In genomic region chr11:87866891-87867290, GRCm38 (mm10) we compare ENCODE assay signal across 27 mouse cellular contexts. TPM values are rescaled to one million over a fixed set of nuclear protein-coding genes. Genes with fewer than 3 reads are reported as not detected.
A peak's percentile ranks its signal among the peaks of the same experiment; 100 is the strongest.
DNase-seq lines count a peak whose midpoint lies in the region; ATAC-seq and TF ChIP-seq lines count a peak whose summit lies in the region.
"Not testable (repeated sequence)": the region's sequence is repeated elsewhere in the genome, so short reads cannot be mapped to it uniquely, and the experiment has no call there.
"Had no signal": no experiment of that assay in that cellular context is flagged by ENCODE, and none has a peak within 500 bp of the region (broad histone marks: within the 10 kb centered on the region; RNA-seq: fewer than 3 reads in every experiment).

No protein-coding gene starts in this region.

- not testable (repeated sequence) for H3K4me3 ChIP-seq in forebrain, embryonic 11.5 days (ENCODE audit: low read depth, low read length); kidney, postnatal 0 days (replicated peaks; ENCODE audit: low read depth, low read length); midbrain, postnatal 0 days (ENCODE audit: low read depth, low read length)

- DNase-seq in CD4-positive, CD25-positive, alpha-beta regulatory T cell, adult 2 months (ENCODE audit: low read depth, low spot score): peak; percentile 49
- peak; percentile 32 for DNase-seq in adrenal gland, postnatal 25 days
- peak; percentile 26 for DNase-seq in forebrain, embryonic 11.5 days (ENCODE audit: low spot score)
- not testable (repeated sequence) for DNase-seq in kidney, postnatal 0 days (ENCODE audit: low spot score); midbrain, postnatal 0 days (ENCODE audit: low spot score)
- DNase-seq in left cerebral cortex, postnatal 4 days: peak; percentile 36
- peak; percentile 37 for DNase-seq in thymus, postnatal 14 days

- 92% methylated on average over 1 of the region's 2 CpGs for WGBS in forebrain, embryonic 11.5 days
- 88% methylated on average over 1 of the region's 2 CpGs for WGBS in kidney, postnatal 0 days
- 94% methylated on average over 1 of the region's 2 CpGs for WGBS in midbrain, postnatal 0 days

- not testable (repeated sequence) for ATAC-seq in forebrain, embryonic 11.5 days (replicated peaks; ENCODE audit: low FRiP score); kidney, postnatal 0 days (replicated peaks; ENCODE audit: low FRiP score, low read depth); midbrain, postnatal 0 days (ENCODE audit: low FRiP score)

- intact Hi-C loops in left cerebral cortex, postnatal 4 days (cut with DNase I): not testable (repeated sequence)

- not testable (repeated sequence) for H3K27me3 ChIP-seq in forebrain, embryonic 11.5 days (ENCODE audit: control insufficient read depth, insufficient read depth, low read length); kidney, postnatal 0 days (ENCODE audit: insufficient read depth, low read length); midbrain, postnatal 0 days (ENCODE audit: insufficient read depth, low read length)

- not testable (repeated sequence) for H3K36me3 ChIP-seq in forebrain, embryonic 11.5 days (ENCODE audit: control insufficient read depth, insufficient read depth, low read length); kidney, postnatal 0 days (ENCODE audit: insufficient read depth, low read length); midbrain, postnatal 0 days (ENCODE audit: insufficient read depth, low read length)

- not testable (repeated sequence) for H3K4me1 ChIP-seq in forebrain, embryonic 11.5 days (replicated peaks; ENCODE audit: control insufficient read depth, insufficient read depth, low read length); kidney, postnatal 0 days (replicated peaks; ENCODE audit: insufficient read depth, low read length); midbrain, postnatal 0 days (ENCODE audit: insufficient read depth, low read length)

- not testable (repeated sequence) for H3K9ac ChIP-seq in forebrain, embryonic 11.5 days (ENCODE audit: low read length); kidney, postnatal 0 days (ENCODE audit: low read depth, low read length); midbrain, postnatal 0 days (replicated peaks; ENCODE audit: low read length, poor library complexity, severe bottlenecking)

- peak; percentile 38; the same call in 1 of the 2 replicates for TF ChIP-seq CTCF in kidney, postnatal 0 days (IDR thresholded peaks at IDR 0.05; ENCODE audit: low read depth)
- peak; percentile 16; the same call in 1 of the 2 replicates for TF ChIP-seq CTCF in midbrain, postnatal 0 days (IDR thresholded peaks at IDR 0.05)

- not testable (repeated sequence) for H3K4me2 ChIP-seq in forebrain, embryonic 11.5 days (ENCODE audit: low read depth, low read length, severe bottlenecking); kidney, postnatal 0 days (ENCODE audit: low read length); midbrain, postnatal 0 days (ENCODE audit: low read depth, low read length, poor library complexity, severe bottlenecking)

- H3K27ac ChIP-seq in forebrain, embryonic 11.5 days (ENCODE audit: low read depth, low read length); kidney, postnatal 0 days; midbrain, postnatal 0 days (ENCODE audit: low read depth, low read length): not testable (repeated sequence)

- not testable (repeated sequence) for H3K9me3 ChIP-seq in forebrain, embryonic 11.5 days (ENCODE audit: control insufficient read depth, low read length); kidney, postnatal 0 days (replicated peaks; ENCODE audit: low read length); midbrain, postnatal 0 days (ENCODE audit: low read length)

RNA-seq across cellular contexts. Expression of gene Epx, which starts 8.4 kb away (rescaled TPM):
- total RNA-seq in adrenal gland, postnatal 25 days (2021): not detected in 2 replicates
- 0.07 TPM in 1 of 2 replicates, not detected in the other for polyA plus RNA-seq in forebrain, embryonic 11.5 days (2014; fragmentation: Nextera tagmentation; extraction: Ambion mirVana)
- 1.2 and 1.8 TPM in 2 replicates for polyA plus RNA-seq in kidney, postnatal 0 days (2015; fragmentation: Nextera tagmentation; extraction: Ambion mirVana)
- total RNA-seq in left cerebral cortex, postnatal 4 days (2021): under 1 TPM; 0.22 to 0.40 TPM
- total RNA-seq in midbrain, postnatal 0 days (2014; rRNA removed): 0.94 and 1.4 TPM in 2 replicates
- polyA plus RNA-seq in midbrain, postnatal 0 days (2015; fragmentation: Nextera tagmentation; extraction: Ambion mirVana): 1.2 and 1.7 TPM in 2 replicates
- total RNA-seq: adrenal gland, adult 8-10 months; heart, postnatal 25 days; liver, adult 2 months; monocyte, adult 5-6 weeks had no signal
- polyA plus RNA-seq: forebrain, embryonic 13.5 days; hindbrain, embryonic 13.5 days; limb, embryonic 10.5 days; liver, adult 2 months; midbrain, embryonic 11.5 days; neural tube, embryonic 12.5 days; testis, adult 2 months; urinary bladder, adult 2 months had no signal

RNA-seq across cellular contexts. Expression of gene Mks1, which starts 13.9 kb away (rescaled TPM):
- 12.1 and 15.6 TPM in 2 replicates for total RNA-seq in adrenal gland, postnatal 25 days (2021)
- polyA plus RNA-seq in forebrain, embryonic 11.5 days (2014; fragmentation: Nextera tagmentation; extraction: Ambion mirVana): 15.6 and 17.2 TPM in 2 replicates
- polyA plus RNA-seq in kidney, postnatal 0 days (2015; fragmentation: Nextera tagmentation; extraction: Ambion mirVana): 10.1 and 12.2 TPM in 2 replicates
- 1 to 10 TPM; 7.4 to 7.6 TPM for total RNA-seq in left cerebral cortex, postnatal 4 days (2021)
- total RNA-seq in midbrain, postnatal 0 days (2014; rRNA removed): 9.1 and 16.0 TPM in 2 replicates
- polyA plus RNA-seq in midbrain, postnatal 0 days (2015; fragmentation: Nextera tagmentation; extraction: Ambion mirVana): 8.5 and 10.5 TPM in 2 replicates

RNA-seq across cellular contexts. Expression of gene Olfr462, which starts 25.2 kb away (rescaled TPM):
- total RNA-seq in adrenal gland, postnatal 25 days (2021): not detected in 2 replicates
- polyA plus RNA-seq in forebrain, embryonic 11.5 days (2014; fragmentation: Nextera tagmentation; extraction: Ambion mirVana): not detected in 2 replicates
- not detected in 2 replicates for polyA plus RNA-seq in kidney, postnatal 0 days (2015; fragmentation: Nextera tagmentation; extraction: Ambion mirVana)
- not detected for total RNA-seq in left cerebral cortex, postnatal 4 days (2021)
- not detected in 2 replicates for total RNA-seq in midbrain, postnatal 0 days (2014; rRNA removed)
- polyA plus RNA-seq in midbrain, postnatal 0 days (2015; fragmentation: Nextera tagmentation; extraction: Ambion mirVana): not detected in 2 replicates
- total RNA-seq: adrenal gland, adult 8-10 months; common myeloid progenitor, adult 5-6 weeks; gastrocnemius, postnatal 10 days; heart, postnatal 25 days; layer of hippocampus, adult 18-20 months; liver, adult 2 months; monocyte, adult 5-6 weeks had no signal
- polyA plus RNA-seq: cerebellum, adult 2 months; embryonic facial prominence, embryonic 11.5 days; forebrain, embryonic 13.5 days; heart, embryonic 13.5 days; hindbrain, embryonic 13.5 days; intestine, embryonic 15.5 days; kidney, embryonic 15.5 days; limb, embryonic 10.5 days; liver, adult 2 months; midbrain, embryonic 11.5 days; neural tube, embryonic 12.5 days; small intestine, adult 2 months; testis, adult 2 months; urinary bladder, adult 2 months had no signal

RNA-seq across cellular contexts. Expression of gene Olfr463, which starts 30.3 kb away (rescaled TPM):
- total RNA-seq in adrenal gland, postnatal 25 days (2021): not detected in 2 replicates
- polyA plus RNA-seq in forebrain, embryonic 11.5 days (2014; fragmentation: Nextera tagmentation; extraction: Ambion mirVana): not detected in 2 replicates
- polyA plus RNA-seq in kidney, postnatal 0 days (2015; fragmentation: Nextera tagmentation; extraction: Ambion mirVana): not detected in 2 replicates
- total RNA-seq in left cerebral cortex, postnatal 4 days (2021): not detected
- total RNA-seq in midbrain, postnatal 0 days (2014; rRNA removed): not detected in 2 replicates
- polyA plus RNA-seq in midbrain, postnatal 0 days (2015; fragmentation: Nextera tagmentation; extraction: Ambion mirVana): 0.09 TPM in 1 of 2 replicates, not detected in the other
- total RNA-seq: adrenal gland, adult 8-10 months; common myeloid progenitor, adult 5-6 weeks; gastrocnemius, postnatal 10 days; heart, postnatal 25 days; layer of hippocampus, adult 18-20 months; liver, adult 2 months; monocyte, adult 5-6 weeks had no signal
- polyA plus RNA-seq: cerebellum, adult 2 months; embryonic facial prominence, embryonic 11.5 days; forebrain, embryonic 13.5 days; heart, embryonic 13.5 days; hindbrain, embryonic 13.5 days; intestine, embryonic 15.5 days; kidney, embryonic 15.5 days; limb, embryonic 10.5 days; liver, adult 2 months; midbrain, embryonic 11.5 days; neural tube, embryonic 12.5 days; small intestine, adult 2 months; testis, adult 2 months; urinary bladder, adult 2 months had no signal

RNA-seq across cellular contexts. Expression of gene Lpo, which starts 38.8 kb away (rescaled TPM):
- not detected in 2 replicates for total RNA-seq in adrenal gland, postnatal 25 days (2021)
- 0.28 and 1.0 TPM in 2 replicates for polyA plus RNA-seq in forebrain, embryonic 11.5 days (2014; fragmentation: Nextera tagmentation; extraction: Ambion mirVana)
- 1.0 and 2.0 TPM in 2 replicates for polyA plus RNA-seq in kidney, postnatal 0 days (2015; fragmentation: Nextera tagmentation; extraction: Ambion mirVana)
- 1 to 10 TPM in 1 of 2 experiments, under 1 TPM in 1; 0.30 to 1.0 TPM for total RNA-seq in left cerebral cortex, postnatal 4 days (2021)
- total RNA-seq in midbrain, postnatal 0 days (2014; rRNA removed): 1.5 and 2.5 TPM in 2 replicates
- 3.8 and 4.0 TPM in 2 replicates for polyA plus RNA-seq in midbrain, postnatal 0 days (2015; fragmentation: Nextera tagmentation; extraction: Ambion mirVana)
- total RNA-seq: adrenal gland, adult 8-10 months; common myeloid progenitor, adult 5-6 weeks; gastrocnemius, postnatal 10 days; heart, postnatal 25 days; liver, adult 2 months; monocyte, adult 5-6 weeks had no signal
- polyA plus RNA-seq: heart, embryonic 13.5 days; limb, embryonic 10.5 days; liver, adult 2 months; small intestine, adult 2 months; urinary bladder, adult 2 months had no signal
